In the genomic region with DNA sequence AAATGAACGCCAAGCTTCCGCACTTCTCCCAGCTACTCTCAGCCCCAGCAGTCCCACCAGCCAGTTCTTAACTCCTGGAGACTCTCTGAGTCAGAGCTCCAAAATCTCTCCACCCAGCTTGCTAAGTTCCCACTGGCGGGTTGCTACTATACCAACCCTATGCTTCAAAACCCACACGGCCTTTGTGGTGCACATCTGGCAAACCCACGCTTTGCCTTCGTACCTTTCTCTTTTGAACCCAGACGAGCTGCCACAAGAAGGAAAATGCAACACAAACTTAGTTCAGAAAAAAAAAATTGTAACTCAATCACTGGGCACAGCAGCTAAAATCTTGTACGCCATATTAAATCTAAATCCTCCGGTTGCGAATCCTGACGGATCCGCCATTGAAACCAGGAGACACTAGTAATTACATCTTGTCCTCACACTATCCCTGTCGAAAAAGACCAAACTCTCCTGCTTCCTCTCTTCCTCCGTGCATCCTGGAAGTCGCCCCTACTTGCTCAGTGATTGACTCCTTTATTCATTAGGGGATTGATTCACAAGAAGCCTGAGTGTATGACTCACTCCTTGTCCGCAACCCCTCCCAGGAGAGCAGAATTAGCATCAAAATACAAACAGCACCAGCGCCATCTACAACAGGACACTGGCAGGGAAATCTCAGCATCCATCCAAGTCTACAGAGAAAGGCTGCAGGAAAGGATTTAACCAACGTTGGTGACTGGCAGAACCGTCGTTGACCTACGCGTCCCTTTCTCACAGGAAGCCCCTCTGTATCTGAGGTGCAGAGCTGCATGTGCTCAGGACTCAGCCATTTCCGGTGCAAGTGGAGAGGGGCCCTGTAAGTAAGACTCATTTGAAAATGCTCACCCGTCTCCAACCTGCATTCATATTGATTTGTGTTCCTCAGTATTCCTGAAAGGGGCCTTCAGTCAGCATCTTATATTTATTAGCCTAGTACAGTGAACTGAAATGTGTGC, we compare ENCODE assay signal across 19 mouse cellular contexts. TPM values are rescaled to one million over a fixed set of nuclear protein-coding genes. Genes with fewer than 3 reads are reported as not detected.
A peak's percentile ranks its signal among the peaks of the same experiment; 100 is the strongest.
DNase-seq lines count a peak whose midpoint lies in the region; ATAC-seq lines count a peak whose summit lies in the region.
"Had no signal": no experiment of that assay in that cellular context is flagged by ENCODE, and none has a peak within 500 bp of the region (broad histone marks: within the 10 kb centered on the region; RNA-seq: fewer than 3 reads in every experiment).

No protein-coding gene starts in this region.

- H3K27ac ChIP-seq in midbrain, embryonic 11.5 days (ENCODE audit: low read depth, low read length), result no peak overlapping the region
- no peak overlapping the region for H3K27ac ChIP-seq in midbrain, embryonic 10.5 days (replicated peaks)
- H3K27ac ChIP-seq: embryonic facial prominence, embryonic 13.5 days; gastrocnemius, adult 2 months; heart, embryonic 15.5 days; hindbrain, embryonic 15.5 days; limb, embryonic 10.5 days; liver, embryonic 12.5 days; stomach, embryonic 15.5 days had no signal

- H3K27me3 ChIP-seq in midbrain, embryonic 11.5 days (ENCODE audit: control insufficient read depth, insufficient read depth, low read length), result no peaks in the 10 kb centered on the region
- no peaks in the 10 kb centered on the region for H3K27me3 ChIP-seq in midbrain, embryonic 10.5 days (ENCODE audit: low read depth, poor library complexity, severe bottlenecking)
- H3K27me3 ChIP-seq: embryonic facial prominence, embryonic 13.5 days; heart, embryonic 15.5 days; hindbrain, embryonic 15.5 days; liver, embryonic 12.5 days; stomach, embryonic 15.5 days had no signal

- DNase-seq in midbrain, embryonic 11.5 days (ENCODE audit: low spot score, missing footprints), result peak; percentile 82
- DNase-seq in midbrain, embryonic 10.5 days (ENCODE audit: low spot score), result no peak
- DNase-seq in MN1 (ENCODE audit: low spot score), result peak; percentile 43
- peak; percentile 36 for DNase-seq in naive thymus-derived CD4-positive, alpha-beta T cell, adult 2 months (ENCODE audit: low read depth)
- peak; percentile 42 for DNase-seq in thymus, postnatal 4 days
- DNase-seq in cerebellum, postnatal 14 days, result no peak
- DNase-seq: adrenal gland, postnatal 36 days; cerebellum, adult 11 months; gastrocnemius, adult 2 months; heart, adult 18-20 months; kidney, adult 9 months; retina, postnatal 1 day had no signal

- ATAC-seq in midbrain, embryonic 11.5 days (ENCODE audit: low FRiP score), result no peak
- ATAC-seq in activated CD4-positive, CD25-positive, alpha-beta regulatory T cell, adult 4 months, result no peak
- ATAC-seq: liver, embryonic 12.5 days had no signal

- no peak overlapping the region for H3K4me3 ChIP-seq in midbrain, embryonic 11.5 days (ENCODE audit: low read depth, low read length)
- H3K4me3 ChIP-seq in midbrain, embryonic 10.5 days, result no peak overlapping the region
- H3K4me3 ChIP-seq: embryonic facial prominence, embryonic 13.5 days; heart, embryonic 15.5 days; liver, embryonic 12.5 days; stomach, embryonic 15.5 days had no signal

- no peaks in the 10 kb centered on the region for H3K9me3 ChIP-seq in midbrain, embryonic 11.5 days (ENCODE audit: control insufficient read depth, low read length)
- no peaks in the 10 kb centered on the region for H3K9me3 ChIP-seq in midbrain, embryonic 10.5 days (replicated peaks)
- H3K9me3 ChIP-seq: embryonic facial prominence, embryonic 13.5 days; heart, embryonic 15.5 days; hindbrain, embryonic 15.5 days; limb, embryonic 10.5 days; liver, embryonic 12.5 days; stomach, embryonic 15.5 days had no signal

- WGBS in midbrain, embryonic 11.5 days, result 70% methylated on average over 24 of the region's 24 CpGs
- 70% methylated on average over 24 of the region's 24 CpGs for WGBS in midbrain, embryonic 10.5 days

- no peak overlapping the region for H3K9ac ChIP-seq in midbrain, embryonic 11.5 days (ENCODE audit: low read length)
- H3K9ac ChIP-seq: embryonic facial prominence, embryonic 13.5 days; heart, embryonic 15.5 days; hindbrain, embryonic 15.5 days; liver, embryonic 12.5 days; stomach, embryonic 15.5 days had no signal

- no peaks in the 10 kb centered on the region for H3K4me1 ChIP-seq in midbrain, embryonic 11.5 days (ENCODE audit: control insufficient read depth, insufficient read depth, low read length)
- peaks cover 18% of the 10 kb centered on the region for H3K4me1 ChIP-seq in midbrain, embryonic 10.5 days

- no peak overlapping the region for H3K4me2 ChIP-seq in midbrain, embryonic 11.5 days
- H3K4me2 ChIP-seq: heart, embryonic 15.5 days; stomach, embryonic 15.5 days had no signal

- H3K36me3 ChIP-seq in midbrain, embryonic 11.5 days (ENCODE audit: control insufficient read depth, insufficient read depth, low read length), result no peaks in the 10 kb centered on the region
- peaks cover 5% of the 10 kb centered on the region for H3K36me3 ChIP-seq in midbrain, embryonic 10.5 days
- H3K36me3 ChIP-seq: heart, embryonic 15.5 days; stomach, embryonic 15.5 days had no signal

RNA-seq across cellular contexts. Expression of a gene that starts 1.8 kb away (rescaled TPM):
- 7.1 and 8.8 TPM in 2 replicates for polyA plus RNA-seq in midbrain, embryonic 11.5 days (2014; fragmentation: Nextera tagmentation; extraction: Ambion mirVana)
- 6.2 and 7.4 TPM in 2 replicates for polyA plus RNA-seq in midbrain, embryonic 10.5 days (2016; fragmentation: Nextera tagmentation; extraction: Ambion mirVana)
- polyA plus RNA-seq in activated CD4-positive, CD25-positive, alpha-beta regulatory T cell, adult 4 months (2017; shearing (Covaris generic)), result 1 to 10 TPM in 1 of 2 experiments, under 1 TPM in 1; 0.61 to 2.0 TPM

RNA-seq across cellular contexts. Expression of a gene that starts 13.9 kb away (rescaled TPM):
- 2.5 and 2.7 TPM in 2 replicates for polyA plus RNA-seq in midbrain, embryonic 11.5 days (2014; fragmentation: Nextera tagmentation; extraction: Ambion mirVana)
- polyA plus RNA-seq in midbrain, embryonic 10.5 days (2016; fragmentation: Nextera tagmentation; extraction: Ambion mirVana), result 2.1 and 2.7 TPM in 2 replicates
- polyA plus RNA-seq in activated CD4-positive, CD25-positive, alpha-beta regulatory T cell, adult 4 months (2017; shearing (Covaris generic)), result under 1 TPM; 0.46 to 0.68 TPM

RNA-seq across cellular contexts. Expression of a gene that starts 31.1 kb away (rescaled TPM):
- polyA plus RNA-seq in midbrain, embryonic 11.5 days (2014; fragmentation: Nextera tagmentation; extraction: Ambion mirVana), result 4.5 and 5.1 TPM in 2 replicates
- 5.1 and 5.7 TPM in 2 replicates for polyA plus RNA-seq in midbrain, embryonic 10.5 days (2016; fragmentation: Nextera tagmentation; extraction: Ambion mirVana)
- 1 to 10 TPM; 1.8 to 2.7 TPM for polyA plus RNA-seq in activated CD4-positive, CD25-positive, alpha-beta regulatory T cell, adult 4 months (2017; shearing (Covaris generic))

RNA-seq across cellular contexts. Expression of a gene that starts 32.6 kb away (rescaled TPM):
- 37.1 and 40.8 TPM in 2 replicates for polyA plus RNA-seq in midbrain, embryonic 11.5 days (2014; fragmentation: Nextera tagmentation; extraction: Ambion mirVana)
- 36.7 and 41.4 TPM in 2 replicates for polyA plus RNA-seq in midbrain, embryonic 10.5 days (2016; fragmentation: Nextera tagmentation; extraction: Ambion mirVana)
- polyA plus RNA-seq in activated CD4-positive, CD25-positive, alpha-beta regulatory T cell, adult 4 months (2017; shearing (Covaris generic)), result 10 to 100 TPM; 16.6 to 17.4 TPM

RNA-seq across cellular contexts. Expression of a gene that starts 48.0 kb away (rescaled TPM):
- 13.0 and 14.3 TPM in 2 replicates for polyA plus RNA-seq in midbrain, embryonic 11.5 days (2014; fragmentation: Nextera tagmentation; extraction: Ambion mirVana)
- 13.7 and 15.5 TPM in 2 replicates for polyA plus RNA-seq in midbrain, embryonic 10.5 days (2016; fragmentation: Nextera tagmentation; extraction: Ambion mirVana)
- polyA plus RNA-seq in activated CD4-positive, CD25-positive, alpha-beta regulatory T cell, adult 4 months (2017; shearing (Covaris generic)), result 1 to 10 TPM; 7.8 to 9.3 TPM

Comparison
In these comparisons a context has a peak if more than half of its experiments do, and no peak if none do; other contexts are left out.
1. DNase-seq: peak in midbrain, embryonic 11.5 days (single experiment), MN1 (single experiment), naive thymus-derived CD4-positive, alpha-beta T cell, adult 2 months (single experiment) and thymus, postnatal 4 days (single experiment); none in midbrain, embryonic 10.5 days (single experiment) and cerebellum, postnatal 14 days (0 of 2).